Mouse (Mus musculus) MEL (cell line): ENCODE data around the gene Gm49711. TPM values are rescaled to one million over a fixed set of nuclear protein-coding genes. Genes with fewer than 3 reads are reported as not detected.

Experiments
- DNase-seq: peaks from one replicate; pipeline ENCODE4 v3.0.0; 2011; ENCODE audit warnings: low read depth, low spot score
- H3K27ac ChIP-seq: 2 replicates; pipeline ENCODE4 v1.5.1; 2012; ENCODE audit warnings: low read depth, mild to moderate bottlenecking, control low read depth, low read length, moderate library complexity; ENCODE audit not compliant: control insufficient read depth
- H3K27me3 ChIP-seq, 2 experiments: fragments of 150-350 bp in 1 of 2; sonication (generic) in 1 of 2; 2 replicates each; pipeline ENCODE4 v1.6.1; 2012; ENCODE audit warnings: low read length in 2 of 2, mild to moderate bottlenecking in 2 of 2, improper control_type of control experiment in 1 of 2, moderate library complexity in 1 of 2; ENCODE audit not compliant: insufficient read depth in 2 of 2, control insufficient read depth in 1 of 2
- H3K36me3 ChIP-seq, 2 experiments: 2 replicates each; pipeline ENCODE4 v1.6.1; 2012 to 2014; ENCODE audit warnings: low read length in 2 of 2, improper control_type of control experiment in 1 of 2, inconsistent platforms in 1 of 2, mild to moderate bottlenecking in 1 of 2; ENCODE audit not compliant: insufficient read depth in 2 of 2, control insufficient read depth in 1 of 2
- H3K4me1 ChIP-seq, 2 experiments: fragments of 150-350 bp in 1 of 2; sonication (generic) in 1 of 2; 2 replicates each; pipeline ENCODE4 v1.6.1; 2012; ENCODE audit warnings: low read length in 2 of 2, improper control_type of control experiment in 1 of 2, mild to moderate bottlenecking in 1 of 2; ENCODE audit not compliant: insufficient read depth in 2 of 2, control insufficient read depth in 1 of 2
- H3K4me3 ChIP-seq, 2 experiments: fragments of 150-350 bp in 1 of 2; sonication (generic) in 1 of 2; 2 replicates each; pipeline ENCODE4 v1.5.1; 2012; ENCODE audit warnings: low read depth in 2 of 2, low read length in 2 of 2, mild to moderate bottlenecking in 2 of 2, moderate library complexity in 2 of 2, control low read depth in 1 of 2, improper control_type of control experiment in 1 of 2; ENCODE audit not compliant: control insufficient read depth in 1 of 2, insufficient read depth in 1 of 2
- H3K79me2 ChIP-seq: 2 replicates; pipeline ENCODE4 v1.6.1; 2012; ENCODE audit warnings: mild to moderate bottlenecking, low read length, moderate library complexity; ENCODE audit not compliant: control insufficient read depth, poor library complexity, insufficient read depth
- H3K9ac ChIP-seq: 2 replicates; pipeline ENCODE4 v1.6.1; 2012; ENCODE audit warnings: low read depth, mild to moderate bottlenecking, control low read depth, low read length, moderate library complexity; ENCODE audit not compliant: control insufficient read depth, poor library complexity, severe bottlenecking
- H3K9me3 ChIP-seq: fragments of 150-350 bp; sonication (generic); replicated peaks from 2 replicates; pipeline ENCODE4 v1.6.1; 2012; ENCODE audit warnings: mild to moderate bottlenecking, low read length, improper control_type of control experiment, moderate library complexity; ENCODE audit not compliant: insufficient read depth
- BHLHE40 ChIP-seq: IDR thresholded peaks from 2 replicates; pipeline ENCODE4 v1.6.1; 2012; ENCODE audit warnings: low read depth, mild to moderate bottlenecking, inconsistent platforms, low read length, improper control_type of control experiment, borderline replicate concordance
- CHD1 ChIP-seq: IDR thresholded peaks from 2 replicates; pipeline ENCODE4 v1.6.1; 2012; ENCODE audit warnings: low read depth, mild to moderate bottlenecking, inconsistent platforms, low read length, improper control_type of control experiment
- CHD2 ChIP-seq: IDR thresholded peaks from 2 replicates; pipeline ENCODE4 v1.6.1; 2011; ENCODE audit warnings: low read length, improper control_type of control experiment
- CTCF ChIP-seq, 3 experiments: IDR thresholded peaks in 2 of 3; conservative IDR thresholded peaks in 1 of 3; 2 replicates each; pipeline ENCODE4 v1.5.1; 2011 to 2012; ENCODE audit warnings: low read length in 3 of 3, low read depth in 2 of 3, mild to moderate bottlenecking in 2 of 3, improper control_type of control experiment in 1 of 3, inconsistent platforms in 1 of 3, mixed read lengths in 1 of 3, moderate library complexity in 1 of 3; ENCODE audit not compliant: control insufficient read depth in 1 of 3, insufficient read depth in 1 of 3, poor library complexity in 1 of 3, severe bottlenecking in 1 of 3
- EP300 ChIP-seq, 2 experiments: IDR thresholded peaks; 2 replicates each; pipeline ENCODE4 v1.6.1; 2011; ENCODE audit warnings: improper control_type of control experiment in 2 of 2, low read length in 2 of 2, low read depth in 1 of 2, mild to moderate bottlenecking in 1 of 2
- ETS1 ChIP-seq: IDR thresholded peaks from 2 replicates; pipeline ENCODE4 v1.6.1; 2012; ENCODE audit warnings: low read depth, mild to moderate bottlenecking, inconsistent platforms, low read length, improper control_type of control experiment, moderate library complexity
- GABPA ChIP-seq: IDR thresholded peaks from 2 replicates; pipeline ENCODE4 v1.6.1; 2012; ENCODE audit warnings: low read depth, mild to moderate bottlenecking, inconsistent platforms, low read length, improper control_type of control experiment, moderate library complexity
- HCFC1 ChIP-seq: IDR thresholded peaks from 2 replicates; pipeline ENCODE4 v1.6.1; 2012; ENCODE audit warnings: low read depth, mild to moderate bottlenecking, inconsistent platforms, low read length, improper control_type of control experiment, moderate library complexity
- MEF2A ChIP-seq: IDR thresholded peaks from 2 replicates; pipeline ENCODE4 v1.6.1; 2014; ENCODE audit warnings: low read depth, mild to moderate bottlenecking, inconsistent platforms, low read length, improper control_type of control experiment; ENCODE audit not compliant: poor library complexity, insufficient replicate concordance, severe bottlenecking; ENCODE audit errors: extremely low read depth
- POLR2A ChIP-seq, 2 experiments: IDR thresholded peaks; 2 replicates each; pipeline ENCODE4 v1.6.1; 2011 to 2012; ENCODE audit warnings: low read length in 2 of 2, mild to moderate bottlenecking in 2 of 2, control low read depth in 1 of 2, improper control_type of control experiment in 1 of 2, low read depth in 1 of 2, moderate library complexity in 1 of 2; ENCODE audit not compliant: control insufficient read depth in 1 of 2, insufficient read depth in 1 of 2, poor library complexity in 1 of 2
- POLR2AphosphoS2 ChIP-seq: IDR thresholded peaks from 2 replicates; pipeline ENCODE4 v1.6.1; 2011; ENCODE audit warnings: low read length, improper control_type of control experiment
- POLR2AphosphoS5 ChIP-seq: IDR thresholded peaks from 2 replicates; pipeline ENCODE4 v1.6.1; 2012; ENCODE audit warnings: low read depth, borderline replicate concordance, mild to moderate bottlenecking, inconsistent platforms, low read length, moderate library complexity, mixed read lengths
- RAD21 ChIP-seq: IDR thresholded peaks from 2 replicates; pipeline ENCODE4 v1.6.1; 2011; ENCODE audit warnings: mild to moderate bottlenecking, low read depth, low read length, improper control_type of control experiment
- RCOR1 ChIP-seq: IDR thresholded peaks from 2 replicates; pipeline ENCODE4 v1.6.1; 2012; ENCODE audit warnings: low read depth, mild to moderate bottlenecking, inconsistent platforms, low read length, improper control_type of control experiment
- SIN3A ChIP-seq: IDR thresholded peaks from 2 replicates; pipeline ENCODE4 v1.6.1; 2012; ENCODE audit warnings: low read length, improper control_type of control experiment, inconsistent platforms
- ZMIZ1 ChIP-seq: IDR thresholded peaks from 2 replicates; pipeline ENCODE4 v1.6.1; 2012; ENCODE audit warnings: low read depth, mild to moderate bottlenecking, inconsistent platforms, low read length, improper control_type of control experiment, moderate library complexity
- ZNF384 ChIP-seq: IDR thresholded peaks from 2 replicates; pipeline ENCODE4 v1.6.1; 2012; ENCODE audit warnings: low read depth, mild to moderate bottlenecking, inconsistent platforms, low read length, improper control_type of control experiment
- polyA plus RNA-seq, 2 experiments: library from polyadenylated mRNA; stranded (reverse) in 1 of 2; unstranded in 1 of 2; fragments of >175 nt in 1 of 2; fragments of >200 nt in 1 of 2; gene quantifications; 2 replicates each; pipeline versions ENCODE4 v1.2.1 to v1.2.4; 2012; ENCODE audit warnings: low replicate concordance in 2 of 2, low read depth in 1 of 2; ENCODE audit not compliant: insufficient read length in 2 of 2, insufficient read depth in 1 of 2, missing spikeins in 1 of 2
- total RNA-seq: library from RNA; depleted of rRNA; stranded (reverse); fragments of 300-350 nt; gene quantifications from 2 replicates; pipeline ENCODE4 v1.2.3, GENCODE M21; 2012

Gm49711 gene
- total and polyA plus RNA-seq, 3 experiments, result not detected

DNA sequence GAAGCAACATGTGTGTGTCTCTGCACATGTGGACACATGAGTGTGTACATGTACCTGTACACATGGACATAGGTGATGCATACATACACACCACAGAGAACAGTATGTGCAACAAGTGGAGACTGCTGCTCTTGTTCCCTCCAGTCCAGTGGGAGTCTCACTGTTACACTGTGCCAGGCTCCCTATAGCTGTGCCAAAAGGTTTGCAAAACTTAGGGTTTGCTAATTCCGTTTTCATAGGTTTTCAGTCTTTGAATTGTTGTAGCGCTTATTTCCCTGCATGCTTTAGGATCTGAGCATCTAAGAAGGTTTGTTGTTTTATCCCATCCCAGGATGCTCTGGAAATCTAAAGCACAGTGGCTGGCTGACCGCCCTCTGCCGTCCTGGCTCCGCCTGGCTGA, 33.8 kb downstream of the Gm49711 start:
- no peaks in the 10 kb centered on the region for H3K27me3 ChIP-seq
- no peak overlapping the region for H3K9ac ChIP-seq
- H3K27ac ChIP-seq, result no peak overlapping the region
- no peaks in the 10 kb centered on the region for H3K9me3 ChIP-seq
- H3K36me3 ChIP-seq, result peaks cover 0 to 6% of the 10 kb centered on the region in 2 experiments; a peak in 3 of 4 replicates
- no peak for TF ChIP-seq POLR2A (IDR thresholded peaks at IDR 0.05; ENCODE audit: control insufficient read depth in 1 of 2, insufficient read depth in 1 of 2, low read depth in 1 of 2, low read length in 2 of 2, poor library complexity in 1 of 2)
- no peak for TF ChIP-seq MEF2A
- TF ChIP-seq BHLHE40, result no peak
- no peak for TF ChIP-seq SIN3A
- no peak for TF ChIP-seq POLR2AphosphoS2
- no peak for TF ChIP-seq RAD21
- TF ChIP-seq GABPA, result no peak
- TF ChIP-seq EP300 (IDR thresholded peaks at IDR 0.05; ENCODE audit: low read depth in 1 of 2, low read length in 2 of 2), result no peak
- TF ChIP-seq CHD2, result no peak
- TF ChIP-seq RCOR1, result no peak
- TF ChIP-seq ZMIZ1, result no peak
- TF ChIP-seq, all 39 proteins: peak for 0
- no peak for DNase-seq
- Histone ChIP-seq H3K4me3 (no peak overlapping the region), H3K79me2 (no peaks in the 10 kb centered on the region), H3K4me1 (no peaks in the 10 kb centered on the region)

GRCm38 (mm10) chr16:92098351-92099051, 40.4 kb downstream of the Gm49711 start:
- peaks cover 0 to 4% of the 10 kb centered on the region in 2 experiments; a peak in 2 of 4 replicates for H3K36me3 ChIP-seq
- no peak for DNase-seq
- H3K27ac ChIP-seq, result no peak overlapping the region

More at GRCm38 (mm10) chr16:92098351-92099051, 40.4 kb downstream of the Gm49711 start:
- Histone ChIP-seq H3K9ac (no peak overlapping the region), H3K79me2 (no peaks in the 10 kb centered on the region), H3K27me3 (no peaks in the 10 kb centered on the region), H3K9me3 (no peaks in the 10 kb centered on the region), H3K4me3 (no peak overlapping the region), H3K4me1 (no peaks in the 10 kb centered on the region)
- no peak for TF ChIP-seq RAD21
- no peak for TF ChIP-seq POLR2AphosphoS5
- TF ChIP-seq HCFC1, result no peak
- TF ChIP-seq GABPA, result no peak
- no peak for TF ChIP-seq CHD2
- TF ChIP-seq MEF2A, result no peak
- TF ChIP-seq ZNF384, result no peak
- no peak for TF ChIP-seq ETS1
- no peak for TF ChIP-seq CTCF (IDR thresholded peaks at IDR 0.05 in 2 of 3, conservative IDR thresholded peaks at IDR 0.05 in 1 of 3; ENCODE audit: control insufficient read depth in 1 of 3, insufficient read depth in 1 of 3, low read depth in 2 of 3, low read length in 3 of 3, poor library complexity in 1 of 3, severe bottlenecking in 1 of 3)
- no peak for TF ChIP-seq CHD1
- TF ChIP-seq, all 39 proteins: peak for 0
